Mouse (Mus musculus) liver, embryonic 14.5 days (tissue): ENCODE measurements around the gene BC030867. TPM values are rescaled to one million over a fixed set of nuclear protein-coding genes. Genes with fewer than 3 reads are reported as not detected.

Experiments used
- ATAC-seq: fragments of 200-750 bp; cut with Nextera tagmentation; 2 replicates; pipeline ENCODE4 v1.8.0; 2017; ENCODE audit warnings: moderate number of reproducible peaks, mild to moderate bottlenecking, moderate library complexity; ENCODE audit not compliant: insufficient read depth
- DNase-seq, 3 experiments: peaks; one replicate each; pipeline ENCODE4 v3.0.0-alpha.2; 2012 to 2013; ENCODE audit warnings: low read depth in 3 of 3, low spot score in 3 of 3
- H3K27ac ChIP-seq: fragments of 300-500 bp; sonication (generic); 2 replicates; pipeline ENCODE4 v1.5.1; 2014; ENCODE audit warnings: moderate library complexity, mild to moderate bottlenecking, control low read depth, inconsistent platforms
- H3K27me3 ChIP-seq: fragments of 300-500 bp; sonication (generic); 2 replicates; pipeline ENCODE4 v1.6.1; 2014; ENCODE audit warnings: mild to moderate bottlenecking, low read length, moderate library complexity; ENCODE audit not compliant: control insufficient read depth, insufficient read depth
- H3K36me3 ChIP-seq: fragments of 300-500 bp; sonication (generic); replicated peaks from 2 replicates; pipeline ENCODE4 v1.6.1; 2014; ENCODE audit warnings: low read depth; ENCODE audit not compliant: control insufficient read depth, insufficient read depth
- H3K4me1 ChIP-seq, 2 experiments: fragments of 200-500 bp in 1 of 2; fragments of 300-500 bp in 1 of 2; sonication (generic) in 1 of 2; replicated peaks; 2 replicates each; pipeline ENCODE4 v1.6.1; 2012 to 2014; ENCODE audit warnings: antibody characterized with exemption in 1 of 2, inconsistent platforms in 1 of 2, low read length in 1 of 2; ENCODE audit not compliant: control insufficient read depth in 2 of 2, insufficient read depth in 2 of 2
- H3K4me2 ChIP-seq: fragments of 300-500 bp; sonication (generic); 2 replicates; pipeline ENCODE4 v1.6.1; 2014; ENCODE audit warnings: low read depth, mild to moderate bottlenecking, control low read depth, moderate library complexity
- H3K4me3 ChIP-seq, 2 experiments: fragments of 200-500 bp in 1 of 2; fragments of 300-500 bp in 1 of 2; sonication (generic) in 1 of 2; 2 replicates each; pipeline ENCODE4 v1.5.1; 2012 to 2014; ENCODE audit warnings: low read depth in 2 of 2, low read length in 2 of 2, mild to moderate bottlenecking in 2 of 2, control low read depth in 1 of 2, inconsistent platforms in 1 of 2, moderate library complexity in 1 of 2; ENCODE audit not compliant: insufficient read depth in 1 of 2
- H3K9ac ChIP-seq: fragments of 300-500 bp; sonication (generic); replicated peaks from 2 replicates; pipeline ENCODE4 v1.6.1; 2014; ENCODE audit warnings: mild to moderate bottlenecking, control low read depth, moderate library complexity
- H3K9me3 ChIP-seq: fragments of 300-500 bp; sonication (generic); 2 replicates; pipeline ENCODE4 v1.6.1; 2016; ENCODE audit warnings: low read length, mixed read lengths; ENCODE audit not compliant: control insufficient read depth
- CTCF ChIP-seq: IDR thresholded peaks from 2 replicates; pipeline ENCODE4 v1.5.1; 2016; ENCODE audit warnings: antibody characterized with exemption, low read depth, control low read depth
- EP300 ChIP-seq: IDR thresholded peaks from 2 replicates; pipeline ENCODE4 v1.6.1; 2016; ENCODE audit warnings: antibody characterized with exemption, low read depth
- WGBS: fragments of 180-500 bp; shearing (Covaris S2); extraction: QIAGEN DNeasy Blood & Tissue Kit; methylation state at CpG from one replicate; pipeline ENCODE4 v1.1.7; 2014; ENCODE audit not compliant: insufficient replicate concordance; 5-methylcytosine and 5-hydroxymethylcytosine counted together
- polyA plus RNA-seq, 2 experiments: library from polyadenylated mRNA; depleted of rRNA in 1 of 2; stranded (reverse) in 1 of 2; unstranded in 1 of 2; fragments of >200 nt; fragmentation: Nextera tagmentation in 1 of 2; extraction: Ambion mirVana in 1 of 2; gene quantifications; 2 replicates each; pipeline versions ENCODE4 v1.2.1 to v1.2.3; 2012 to 2014

Gene BC030867
- polyA plus RNA-seq, 2 experiments = 10.8 to 11.3 TPM

DNA sequence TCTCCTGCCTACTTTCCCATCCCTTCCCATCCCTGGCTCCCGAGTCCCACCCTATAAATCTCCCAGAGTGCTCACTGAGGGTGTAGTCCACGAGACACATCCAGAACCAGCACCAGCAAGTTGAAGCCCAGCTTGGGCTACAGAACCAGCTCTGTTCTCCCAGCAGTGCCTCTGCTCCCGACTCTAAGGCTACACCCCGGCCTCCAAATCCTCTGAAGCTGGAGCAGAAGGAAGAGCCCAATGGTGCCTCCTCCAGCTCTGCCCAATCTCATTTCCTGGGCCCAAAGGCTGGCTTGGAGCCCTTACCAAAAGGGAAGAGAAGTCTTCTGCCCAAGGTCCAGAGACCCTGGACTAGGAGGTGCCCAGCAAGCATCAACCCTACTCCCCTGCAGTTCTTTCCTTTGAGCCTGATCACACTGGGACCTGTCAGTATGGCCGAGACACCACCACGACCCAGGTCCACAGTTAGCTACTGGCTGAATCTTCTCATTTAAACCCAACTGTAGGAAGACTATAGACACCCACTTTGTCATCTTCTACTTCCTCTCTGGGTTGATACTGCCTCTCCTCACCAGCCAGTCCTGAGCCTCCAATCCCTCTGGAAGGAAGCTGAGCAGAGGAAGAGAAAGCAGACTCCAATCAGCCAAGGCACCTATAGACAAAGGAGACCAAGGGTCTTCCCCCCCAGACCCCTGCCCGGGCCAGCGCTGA is 27.3 kb upstream of the BC030867 start:
- Histone ChIP-seq H3K9me3 (no peaks in the 10 kb centered on the region), H3K27me3 (peaks cover 2% of the 10 kb centered on the region), H3K4me2 (no peak overlapping the region), H3K4me3 (no peak overlapping the region), H3K27ac (no peak overlapping the region), H3K36me3 (no peaks in the 10 kb centered on the region), H3K9ac (no peak overlapping the region), H3K4me1 (peaks cover 13 to 30% of the 10 kb centered on the region in 2 experiments)
- TF ChIP-seq CTCF (no peak), EP300 (no peak)
- no peak for DNase-seq
- ATAC-seq = no peak
- 50% methylated on average over 8 of the region's 8 CpGs for WGBS

GRCm38 (mm10) chr11:102221954-102222351 is 26.7 kb upstream of the BC030867 start:
- H3K27ac ChIP-seq = no peak overlapping the region
- H3K4me1 ChIP-seq = peaks cover 13 to 30% of the 10 kb centered on the region in 2 experiments
- TF ChIP-seq CTCF (no peak), EP300 (no peak)
- H3K27me3 ChIP-seq = peaks cover 3% of the 10 kb centered on the region
- no peak for DNase-seq
- WGBS = 46% methylated on average over 8 of the region's 8 CpGs
- no peak overlapping the region for H3K4me2 ChIP-seq
- ATAC-seq = no peak
- no peak overlapping the region for H3K4me3 ChIP-seq
- no peaks in the 10 kb centered on the region for H3K9me3 ChIP-seq
- H3K9ac ChIP-seq = no peak overlapping the region
- no peaks in the 10 kb centered on the region for H3K36me3 ChIP-seq

- WGBS = 15% methylated on average over 6 of the region's 6 CpGs
- Histone ChIP-seq H3K27me3 (peaks cover 15% of the 10 kb centered on the region), H3K4me1 (peaks cover 13 to 28% of the 10 kb centered on the region in 2 experiments)
Observed at GRCm38 (mm10) chr11:102223166-102223565, 25.5 kb upstream of the BC030867 start.

GRCm38 (mm10) chr11:102224686-102225085 is 24.0 kb upstream of the BC030867 start:
- ATAC-seq (no peak), DNase-seq (no peak)
- H3K4me3 ChIP-seq = no peak overlapping the region
- peaks cover 9 to 30% of the 10 kb centered on the region in 2 experiments for H3K4me1 ChIP-seq
- no peak overlapping the region for H3K9ac ChIP-seq
- TF ChIP-seq CTCF = no peak
- TF ChIP-seq EP300 = no peak
- H3K9me3 ChIP-seq = no peaks in the 10 kb centered on the region
- H3K4me2 ChIP-seq = peak overlapping the region; percentile 32
- 12% methylated on average over 22 of the region's 22 CpGs for WGBS
- H3K27ac ChIP-seq = no peak overlapping the region
- H3K27me3 ChIP-seq = peaks cover 25% of the 10 kb centered on the region
- H3K36me3 ChIP-seq = no peaks in the 10 kb centered on the region

More at GRCm38 (mm10) chr11:102223166-102223565, 25.5 kb upstream of the BC030867 start:
- H3K9me3 ChIP-seq = no peaks in the 10 kb centered on the region
- no peak overlapping the region for H3K4me2 ChIP-seq
- DNase-seq (no peak), ATAC-seq (no peak)
- no peak overlapping the region for H3K27ac ChIP-seq
- H3K4me3 ChIP-seq = no peak overlapping the region
- no peaks in the 10 kb centered on the region for H3K36me3 ChIP-seq
- H3K9ac ChIP-seq = no peak overlapping the region
- TF ChIP-seq CTCF (peak; percentile 78), EP300 (no peak)

DNA sequence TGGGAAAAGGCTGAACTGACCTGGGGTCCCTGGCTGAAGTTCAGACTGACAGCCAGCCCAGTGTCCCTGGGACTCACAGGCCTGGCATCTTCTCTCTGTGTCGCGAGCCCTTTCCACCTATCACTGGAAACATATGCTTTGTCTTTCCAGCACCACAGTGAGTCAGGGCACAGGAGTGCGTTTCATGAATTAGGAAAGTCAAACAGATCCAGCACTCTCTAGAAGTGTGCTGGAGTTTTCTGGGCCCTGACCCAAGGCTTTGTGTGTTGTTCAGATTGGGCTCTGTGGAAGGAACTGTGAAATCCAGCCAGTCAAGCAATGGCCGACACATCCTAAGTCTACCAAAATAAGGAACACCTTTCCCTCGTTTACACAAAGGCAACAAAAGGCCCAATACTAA is 23.5 kb upstream of the BC030867 start:
- no peak overlapping the region for H3K9ac ChIP-seq
- no peak overlapping the region for H3K27ac ChIP-seq
- no peak for ATAC-seq
- no peaks in the 10 kb centered on the region for H3K36me3 ChIP-seq
- no peak overlapping the region for H3K4me2 ChIP-seq
- no peak for TF ChIP-seq EP300
- no peak for TF ChIP-seq CTCF
- no peaks in the 10 kb centered on the region for H3K9me3 ChIP-seq
- no peak for DNase-seq
- H3K4me3 ChIP-seq = no peak overlapping the region
- peaks cover 8 to 25% of the 10 kb centered on the region in 2 experiments for H3K4me1 ChIP-seq
- peaks cover 25% of the 10 kb centered on the region for H3K27me3 ChIP-seq
- WGBS = 49% methylated on average over 5 of the region's 5 CpGs
